Mouse (Mus musculus): ENCODE data around the gene Pbxip1. TPM values are rescaled to one million over a fixed set of nuclear protein-coding genes. Genes with fewer than 3 reads are reported as not detected.

Pbxip1 gene
- polyA plus RNA-seq, 1 experiment from 2014 or later: 26.2 TPM

GRCm38 (mm10) chr3:89448720-89449537, 12.4 kb downstream of the Pbxip1 start:
- 69% methylated on average over 13 of the region's 13 CpGs for WGBS
- ATAC-seq (ENCODE audit: low FRiP score): peak; percentile 18; the same call in 1 of the 2 replicates

DNA sequence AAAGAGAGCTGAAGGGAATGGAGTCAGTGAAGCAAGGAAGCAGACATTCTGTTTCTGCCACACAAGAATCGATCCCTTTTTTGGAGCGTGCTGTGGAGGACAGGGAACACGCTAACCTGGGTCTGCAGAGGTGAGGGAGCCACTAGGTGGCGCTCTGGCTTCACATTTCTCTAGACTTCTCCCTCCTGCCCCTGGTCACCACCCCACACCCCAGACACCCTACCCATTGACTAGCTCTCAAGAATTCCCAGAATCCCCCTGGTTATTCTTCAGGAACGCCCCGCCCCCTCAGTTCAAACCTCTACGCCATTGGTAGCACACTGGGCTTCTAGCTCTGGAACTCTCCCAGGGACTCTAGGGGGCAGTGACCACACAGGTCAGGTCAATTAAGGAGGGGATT, 13.0 kb downstream of the Pbxip1 start:
- Histone ChIP-seq H3K4me1 (peaks cover 6% of the 10 kb centered on the region; the same call in 1 of the 2 replicates), H3K27me3 (no peaks in the 10 kb centered on the region), H3K27ac (no peak overlapping the region), H3K9me3 (replicated peaks) (no peaks in the 10 kb centered on the region), H3K9ac (no peak overlapping the region), H3K4me3 (no peak overlapping the region), H3K4me2 (replicated peaks) (no peak overlapping the region), H3K36me3 (no peaks in the 10 kb centered on the region)
- 38% methylated on average over 7 of the region's 7 CpGs for WGBS
- ATAC-seq (ENCODE audit: low FRiP score): peak; percentile 35

More at GRCm38 (mm10) chr3:89448720-89449537, 12.4 kb downstream of the Pbxip1 start:
- no peaks in the 10 kb centered on the region for H3K9me3 ChIP-seq (replicated peaks)
- H3K36me3 ChIP-seq: no peaks in the 10 kb centered on the region
- no peak overlapping the region for H3K4me2 ChIP-seq (replicated peaks)
- H3K4me3 ChIP-seq: no peak overlapping the region
- H3K27ac ChIP-seq: no peak overlapping the region
- H3K9ac ChIP-seq: no peak overlapping the region
- H3K27me3 ChIP-seq: no peaks in the 10 kb centered on the region
- H3K4me1 ChIP-seq: peaks cover 6% of the 10 kb centered on the region; the same call in 1 of the 2 replicates

DNA sequence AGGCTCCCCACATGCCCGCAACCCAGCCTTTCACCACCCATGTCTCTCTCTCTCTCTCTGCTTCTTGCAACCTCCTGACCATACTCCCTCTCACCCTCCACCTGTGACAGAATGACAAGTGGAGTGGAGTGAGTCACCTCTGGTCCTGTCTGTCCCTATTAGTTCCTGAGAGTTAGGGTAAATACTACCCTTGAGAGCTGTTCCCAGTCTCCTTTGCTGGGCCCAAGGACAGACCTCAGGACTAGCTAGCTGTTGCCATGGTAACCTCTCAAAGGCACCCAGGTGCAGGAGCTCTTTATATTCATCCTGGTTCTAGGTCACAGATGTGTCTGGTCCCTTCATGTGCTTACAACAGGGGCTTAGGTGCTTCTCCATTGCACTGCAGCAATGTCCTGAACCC, 15.4 kb downstream of the Pbxip1 start:
- H3K36me3 ChIP-seq: no peaks in the 10 kb centered on the region
- H3K4me1 ChIP-seq: peaks cover 8% of the 10 kb centered on the region
- H3K9ac ChIP-seq: no peak overlapping the region
- H3K4me3 ChIP-seq: no peak overlapping the region
- no peaks in the 10 kb centered on the region for H3K27me3 ChIP-seq
- no peak for ATAC-seq (ENCODE audit: low FRiP score)
- H3K27ac ChIP-seq: no peak overlapping the region
- H3K9me3 ChIP-seq (replicated peaks): no peaks in the 10 kb centered on the region
- H3K4me2 ChIP-seq (replicated peaks): no peak overlapping the region
- 77% methylated on average over 1 of the region's 1 CpGs for WGBS

DNA sequence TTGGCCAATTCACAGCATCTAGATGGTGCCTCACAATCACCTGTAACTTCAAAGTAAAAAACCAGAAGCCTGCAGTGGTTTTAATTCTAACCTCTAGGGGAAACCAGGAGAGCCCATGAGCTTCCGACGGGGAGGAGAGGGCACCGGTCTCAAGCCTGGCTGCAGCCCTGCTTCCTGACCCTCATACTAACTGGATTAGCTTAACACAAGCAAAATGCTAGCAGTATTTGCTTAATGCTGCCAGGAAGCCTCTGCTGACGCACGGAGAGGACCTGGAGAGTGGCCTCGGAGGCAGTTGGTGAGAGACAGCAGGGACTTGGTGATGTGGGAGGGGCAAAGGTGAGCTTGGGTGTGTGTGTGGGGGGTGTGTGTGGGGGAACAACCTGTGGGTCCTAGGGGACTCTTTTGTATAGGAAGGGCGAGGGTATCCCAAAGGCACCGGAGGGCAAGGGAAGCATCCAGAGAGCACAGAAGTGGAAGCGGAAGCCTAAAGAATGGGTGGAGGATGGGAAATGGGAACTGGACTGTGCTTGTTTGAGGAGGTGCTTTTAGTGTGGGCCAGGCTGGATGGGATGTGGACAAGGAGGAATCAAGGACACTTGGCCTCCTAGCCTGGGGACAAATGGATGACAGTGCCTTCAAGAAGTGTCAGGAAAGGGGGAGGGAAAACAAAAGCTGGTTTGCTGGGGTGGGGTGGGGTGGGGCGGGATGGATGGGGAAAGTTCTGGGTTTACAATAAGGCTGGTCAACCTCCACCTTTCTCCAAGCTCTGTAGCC, 18.1 kb downstream of the Pbxip1 start, which contains the start of gene Pmvk:
Gene Pmvk, plus strand, starts transcription at position 141 of the 777 bp plus-strand sequence.
- H3K9me3 ChIP-seq (replicated peaks): no peaks in the 10 kb centered on the region
- H3K27ac ChIP-seq: no peak within 1 kb of the TSS
- no peaks in the 10 kb centered on the region for H3K36me3 ChIP-seq
- no peak within 1 kb of the TSS for H3K9ac ChIP-seq
- no peak within 1 kb of the TSS for H3K4me3 ChIP-seq
- H3K4me2 ChIP-seq (replicated peaks): no peak within 1 kb of the TSS
- H3K27me3 ChIP-seq: no peaks in the 10 kb centered on the region
- peaks cover 11% of the 10 kb centered on the region for H3K4me1 ChIP-seq
- no peak for ATAC-seq (ENCODE audit: low FRiP score)
- WGBS: 73% methylated on average over 10 of the region's 10 CpGs

- Histone ChIP-seq H3K9ac (no peak overlapping the region), H3K27ac (no peak overlapping the region)
- WGBS: 27% methylated on average over 1 of the region's 1 CpGs
These were observed 19.3 kb downstream of the Pbxip1 start for GRCm38 (mm10) chr3:89455786-89456285.

GRCm38 (mm10) chr3:89456726-89457665, 20.5 kb downstream of the Pbxip1 start:
- H3K27me3 ChIP-seq: no peaks in the 10 kb centered on the region
- H3K9me3 ChIP-seq (replicated peaks): no peaks in the 10 kb centered on the region
- WGBS: 31% methylated on average over 10 of the region's 10 CpGs
- H3K9ac ChIP-seq: no peak overlapping the region
- no peak for ATAC-seq (ENCODE audit: low FRiP score)
- H3K36me3 ChIP-seq: no peaks in the 10 kb centered on the region; the same call in 1 of the 2 replicates
- no peak overlapping the region for H3K4me2 ChIP-seq (replicated peaks)
- no peak overlapping the region for H3K4me3 ChIP-seq
- no peak overlapping the region for H3K27ac ChIP-seq
- H3K4me1 ChIP-seq: peaks cover 13% of the 10 kb centered on the region

More at GRCm38 (mm10) chr3:89455786-89456285, 19.3 kb downstream of the Pbxip1 start:
- Histone ChIP-seq H3K4me2 (replicated peaks) (no peak overlapping the region), H3K4me1 (peaks cover 17% of the 10 kb centered on the region), H3K9me3 (replicated peaks) (no peaks in the 10 kb centered on the region), H3K36me3 (no peaks in the 10 kb centered on the region), H3K4me3 (no peak overlapping the region), H3K27me3 (no peaks in the 10 kb centered on the region)
- ATAC-seq (ENCODE audit: low FRiP score): no peak

DNA sequence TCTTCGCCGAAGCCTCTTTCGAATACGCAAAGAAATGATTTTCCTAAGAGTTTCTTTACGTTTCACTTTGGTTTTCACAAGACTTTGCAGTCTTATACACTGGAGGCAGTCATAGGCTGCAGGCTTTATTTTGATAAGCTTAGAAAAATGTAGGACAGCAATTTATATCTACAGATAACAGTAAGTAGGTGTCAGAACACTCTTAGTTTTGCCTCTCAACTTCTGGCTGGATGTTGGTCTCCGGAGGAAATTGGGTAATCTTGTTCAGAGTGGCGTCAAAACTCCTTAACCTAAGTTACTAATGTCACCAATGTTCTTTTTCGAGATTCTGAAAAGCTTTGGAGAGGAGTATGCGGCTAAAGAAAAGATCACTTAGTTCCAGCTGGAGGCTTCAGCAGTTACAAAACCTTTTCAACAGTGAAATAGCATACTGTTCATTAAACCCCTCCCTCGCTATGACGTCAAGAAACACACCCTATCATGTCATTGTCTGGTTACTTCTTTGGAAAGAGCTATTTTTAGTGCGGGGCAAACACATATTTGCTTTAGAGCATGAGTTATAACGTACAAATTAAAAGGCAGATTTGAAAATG, 22.0 kb downstream of the Pbxip1 start:
- no peaks in the 10 kb centered on the region; the same call in 1 of the 2 replicates for H3K36me3 ChIP-seq
- H3K27ac ChIP-seq: no peak overlapping the region; the same call in 1 of the 2 replicates
- H3K9me3 ChIP-seq (replicated peaks): no peaks in the 10 kb centered on the region
- H3K9ac ChIP-seq: no peak overlapping the region
- no peaks in the 10 kb centered on the region for H3K27me3 ChIP-seq
- peak overlapping the region; percentile 68 for H3K4me2 ChIP-seq (replicated peaks)
- peak overlapping the region; percentile 66 for H3K4me3 ChIP-seq
- peaks cover 12% of the 10 kb centered on the region for H3K4me1 ChIP-seq
- ATAC-seq (ENCODE audit: low FRiP score): peak; percentile 23
- 46% methylated on average over 13 of the region's 13 CpGs for WGBS

DNA sequence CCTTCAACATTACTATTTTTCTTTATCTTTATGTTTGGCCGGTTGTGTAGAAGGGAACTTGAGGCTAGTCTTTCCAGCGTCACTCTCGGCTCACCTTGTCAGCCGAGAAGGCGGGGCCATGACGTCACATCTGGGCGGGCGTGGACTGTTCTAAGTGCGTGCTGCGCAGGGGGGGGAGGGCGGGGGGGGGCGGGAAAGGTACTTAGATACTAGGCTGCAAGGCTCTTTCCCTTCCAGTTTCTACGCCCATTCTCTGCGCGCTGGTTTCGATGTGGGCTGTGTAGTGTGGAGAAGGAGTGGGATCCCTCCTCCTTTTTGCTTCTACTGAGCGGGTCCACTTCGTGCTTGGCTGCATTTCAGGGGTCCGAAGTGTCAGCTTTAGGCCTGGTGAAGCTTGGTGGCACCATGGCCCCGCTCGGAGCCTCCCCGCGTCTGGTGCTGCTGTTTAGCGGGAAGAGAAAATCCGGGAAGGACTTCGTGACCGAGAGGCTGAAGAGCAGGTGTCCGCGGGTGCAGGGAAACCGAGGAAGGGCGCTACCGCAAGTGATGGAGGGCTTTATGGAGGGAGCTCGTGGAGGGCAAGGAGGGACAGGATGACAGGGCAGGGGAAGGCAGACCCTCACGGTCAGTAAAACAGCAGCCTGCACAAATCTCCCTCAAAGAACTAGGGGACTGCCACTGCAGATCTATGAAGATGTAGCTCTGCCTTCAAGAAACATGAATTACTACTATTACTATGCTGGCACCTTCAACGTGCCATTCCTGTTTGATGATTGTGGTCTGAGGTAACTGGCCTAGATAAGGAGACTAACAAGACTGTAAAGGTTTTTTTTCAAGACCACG, 22.7 kb downstream of the Pbxip1 start:
- Histone ChIP-seq H3K4me2 (replicated peaks) (peak overlapping the region; percentile 68), H3K36me3 (no peaks in the 10 kb centered on the region; the same call in 1 of the 2 replicates), H3K9ac (peak overlapping the region; percentile 77), H3K27me3 (no peaks in the 10 kb centered on the region), H3K9me3 (replicated peaks) (no peaks in the 10 kb centered on the region), H3K4me3 (peak overlapping the region; percentile 66), H3K27ac (peak overlapping the region; percentile 89), H3K4me1 (peaks cover 12% of the 10 kb centered on the region)
- WGBS: 1% methylated on average over 34 of the region's 36 CpGs
- ATAC-seq (ENCODE audit: low FRiP score): peak; percentile 89

GRCm38 (mm10) chr3:89468268-89468667, 31.8 kb downstream of the Pbxip1 start:
- H3K4me1 ChIP-seq: no peaks in the 10 kb centered on the region
- H3K4me2 ChIP-seq (replicated peaks): no peak overlapping the region
- no peak overlapping the region for H3K4me3 ChIP-seq
- no peak for ATAC-seq (ENCODE audit: low FRiP score)
- 44% methylated on average over 4 of the region's 4 CpGs for WGBS
- H3K9me3 ChIP-seq (replicated peaks): no peaks in the 10 kb centered on the region
- H3K36me3 ChIP-seq: peaks cover 30% of the 10 kb centered on the region
- H3K9ac ChIP-seq: no peak overlapping the region
- H3K27me3 ChIP-seq: no peaks in the 10 kb centered on the region
- no peak overlapping the region for H3K27ac ChIP-seq

DNA sequence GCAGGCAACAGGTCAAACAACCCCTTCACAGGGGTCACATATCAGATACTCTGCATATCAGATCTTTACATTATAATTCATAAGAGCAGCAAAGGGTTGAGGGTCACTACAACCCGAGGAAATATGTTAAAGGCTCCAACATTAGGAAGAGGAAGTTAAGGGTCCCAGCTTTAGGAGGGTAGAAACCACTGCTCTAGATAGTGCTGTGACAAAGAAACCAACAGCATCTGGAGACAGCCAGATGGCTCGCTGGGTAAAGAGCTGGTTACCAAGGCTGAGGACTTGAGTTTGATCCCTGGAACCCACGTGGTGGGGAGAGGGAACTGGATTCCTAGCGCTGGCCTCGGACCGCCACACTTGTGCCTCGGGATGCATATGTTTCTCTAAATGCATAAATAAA, 35.8 kb downstream of the Pbxip1 start:
- Histone ChIP-seq H3K4me2 (replicated peaks) (no peak overlapping the region), H3K9me3 (replicated peaks) (no peaks in the 10 kb centered on the region), H3K4me1 (no peaks in the 10 kb centered on the region), H3K4me3 (no peak overlapping the region), H3K36me3 (peaks cover 28% of the 10 kb centered on the region), H3K27me3 (no peaks in the 10 kb centered on the region), H3K9ac (no peak overlapping the region), H3K27ac (no peak overlapping the region)
- ATAC-seq (ENCODE audit: low FRiP score): no peak
- WGBS: 82% methylated on average over 7 of the region's 7 CpGs

Data from hindbrain, embryonic 12.5 days (tissue).